Mouse (Mus musculus): ENCODE measurements around the gene Gprin1. TPM values are rescaled to one million over a fixed set of nuclear protein-coding genes. Genes with fewer than 3 reads are reported as not detected.

The Gprin1 gene
- polyA plus RNA-seq, 1 experiment from 2014 or later: 8.2 TPM

DNA sequence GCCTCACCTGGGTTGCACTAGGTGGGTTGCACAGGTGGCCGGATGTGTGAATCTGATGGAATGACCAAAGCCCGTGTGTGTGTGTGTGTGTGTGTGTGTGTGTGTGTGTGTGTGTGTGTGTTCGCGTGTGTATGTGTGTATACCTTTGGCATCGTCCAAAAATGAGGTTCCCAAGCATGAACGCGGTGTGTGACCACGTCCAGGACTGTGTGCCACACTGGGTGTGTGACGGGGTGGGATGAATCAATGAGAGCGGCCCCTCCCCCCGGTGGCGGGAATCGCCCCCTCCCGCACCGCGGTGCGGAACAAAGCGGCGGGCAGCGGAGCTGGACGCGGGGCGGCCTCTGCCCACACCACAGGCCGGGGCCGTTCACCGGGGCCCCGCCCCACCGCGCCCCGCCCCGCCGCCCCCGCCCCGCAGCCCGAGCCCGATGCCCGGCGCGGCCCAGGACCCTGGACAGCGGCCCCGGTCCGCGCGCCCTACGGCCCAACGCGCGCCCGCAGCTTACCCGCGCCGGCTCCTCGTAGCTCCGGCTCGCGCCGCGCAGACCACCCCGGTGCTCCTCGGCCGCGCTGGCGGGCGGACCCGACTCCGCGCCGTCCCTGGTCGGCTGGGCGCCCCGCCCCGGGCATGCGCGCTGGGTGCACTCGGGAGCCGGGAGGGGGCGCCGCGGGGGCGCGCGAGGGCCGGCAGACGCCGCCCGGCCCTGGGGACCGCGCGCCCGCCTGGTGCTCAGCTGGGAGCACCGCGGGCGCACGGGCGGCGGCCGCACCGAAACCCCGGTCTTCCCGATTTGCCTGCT lies 412 bp downstream of the Gprin1 start:
- Histone ChIP-seq H3K27ac (ENCODE audit: low read depth, low read length) (peak overlapping the region; percentile 59), H3K4me2 (ENCODE audit: low read depth, low read length, severe bottlenecking) (peak overlapping the region; percentile 67), H3K27me3 (ENCODE audit: control insufficient read depth, insufficient read depth, low read length) (peaks cover 16% of the 10 kb centered on the region), H3K9me3 (ENCODE audit: control insufficient read depth, low read length) (no peaks in the 10 kb centered on the region), H3K4me1 (replicated peaks; ENCODE audit: control insufficient read depth, insufficient read depth, low read length) (0 out of 2 replicates have a peak, but pooled peaks cover 2% of the 10 kb centered on the region), H3K36me3 (ENCODE audit: control insufficient read depth, insufficient read depth, low read length) (no peaks in the 10 kb centered on the region), H3K9ac (ENCODE audit: low read length) (peak overlapping the region; percentile 70), H3K4me3 (ENCODE audit: low read depth, low read length) (peak overlapping the region; percentile 67)
- 1% methylated on average over 67 of the region's 100 CpGs for WGBS
- ATAC-seq (replicated peaks; ENCODE audit: low FRiP score): peak; percentile 90
- peak; percentile 88 for DNase-seq (ENCODE audit: low spot score)

DNA sequence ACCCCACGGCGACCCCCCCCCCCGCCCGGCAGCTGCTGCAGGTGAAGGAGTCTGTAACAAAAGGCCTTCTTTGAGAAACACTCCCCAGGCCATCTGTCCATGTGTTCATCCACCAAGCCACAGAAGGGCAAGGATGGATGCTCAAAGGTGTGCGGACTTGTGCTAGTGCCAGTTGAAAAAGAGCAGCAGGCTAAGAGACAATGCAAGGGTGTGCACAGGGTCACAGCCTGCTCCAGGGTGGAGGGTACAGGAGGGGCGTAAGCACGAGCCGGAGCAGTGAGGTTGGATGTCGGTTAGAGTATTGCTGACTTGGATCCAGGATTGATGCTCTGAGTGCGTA lies 983 bp downstream of the Gprin1 start:
- H3K27me3 ChIP-seq (ENCODE audit: control insufficient read depth, insufficient read depth, low read length): peaks cover 16% of the 10 kb centered on the region
- 0 out of 2 replicates have a peak, but pooled peaks cover 2% of the 10 kb centered on the region for H3K4me1 ChIP-seq (replicated peaks; ENCODE audit: control insufficient read depth, insufficient read depth, low read length)
- DNase-seq (ENCODE audit: low spot score): no peak
- peak overlapping the region; percentile 67 for H3K4me3 ChIP-seq (ENCODE audit: low read depth, low read length)
- H3K36me3 ChIP-seq (ENCODE audit: control insufficient read depth, insufficient read depth, low read length): no peaks in the 10 kb centered on the region
- H3K9ac ChIP-seq (ENCODE audit: low read length): peak overlapping the region; percentile 70
- 40% methylated on average over 10 of the region's 10 CpGs for WGBS
- no peak overlapping the region for H3K27ac ChIP-seq (ENCODE audit: low read depth, low read length)
- peak overlapping the region; percentile 67 for H3K4me2 ChIP-seq (ENCODE audit: low read depth, low read length, severe bottlenecking)
- ATAC-seq (replicated peaks; ENCODE audit: low FRiP score): peak; percentile 21
- H3K9me3 ChIP-seq (ENCODE audit: control insufficient read depth, low read length): no peaks in the 10 kb centered on the region

DNA sequence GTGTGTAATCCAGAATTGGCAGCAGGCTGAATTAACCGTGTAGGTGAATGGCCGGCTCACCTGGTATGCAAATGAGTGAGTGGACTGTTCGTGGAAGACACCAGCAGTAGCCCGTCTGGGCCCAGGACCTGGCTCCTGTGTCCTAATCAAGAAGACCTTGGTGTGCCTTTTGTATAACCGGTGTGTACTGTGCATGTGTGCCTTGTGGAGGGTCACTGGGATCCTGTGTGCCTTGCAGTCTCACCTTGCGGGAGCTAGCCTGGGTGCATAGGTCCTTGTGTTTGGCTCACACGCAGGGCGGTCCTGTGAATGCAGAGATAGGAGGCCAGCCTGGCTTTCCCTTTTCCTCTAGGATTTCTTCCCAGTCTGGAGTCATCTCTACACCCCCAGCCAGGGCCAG lies 1.5 kb downstream of the Gprin1 start:
- 85% methylated on average over 8 of the region's 8 CpGs for WGBS
- no peak overlapping the region for H3K9ac ChIP-seq (ENCODE audit: low read length)
- no peak overlapping the region for H3K27ac ChIP-seq (ENCODE audit: low read depth, low read length)
- H3K4me2 ChIP-seq (ENCODE audit: low read depth, low read length, severe bottlenecking): peak overlapping the region; percentile 67; the same call in 1 of the 2 replicates
- no peak overlapping the region for H3K4me3 ChIP-seq (ENCODE audit: low read depth, low read length)
- H3K4me1 ChIP-seq (replicated peaks; ENCODE audit: control insufficient read depth, insufficient read depth, low read length): 0 out of 2 replicates have a peak, but pooled peaks cover 2% of the 10 kb centered on the region
- DNase-seq (ENCODE audit: low spot score) (no peak), ATAC-seq (replicated peaks; ENCODE audit: low FRiP score) (no peak)
- peaks cover 16% of the 10 kb centered on the region for H3K27me3 ChIP-seq (ENCODE audit: control insufficient read depth, insufficient read depth, low read length)
- H3K36me3 ChIP-seq (ENCODE audit: control insufficient read depth, insufficient read depth, low read length): no peaks in the 10 kb centered on the region
- no peaks in the 10 kb centered on the region for H3K9me3 ChIP-seq (ENCODE audit: control insufficient read depth, low read length)

DNA sequence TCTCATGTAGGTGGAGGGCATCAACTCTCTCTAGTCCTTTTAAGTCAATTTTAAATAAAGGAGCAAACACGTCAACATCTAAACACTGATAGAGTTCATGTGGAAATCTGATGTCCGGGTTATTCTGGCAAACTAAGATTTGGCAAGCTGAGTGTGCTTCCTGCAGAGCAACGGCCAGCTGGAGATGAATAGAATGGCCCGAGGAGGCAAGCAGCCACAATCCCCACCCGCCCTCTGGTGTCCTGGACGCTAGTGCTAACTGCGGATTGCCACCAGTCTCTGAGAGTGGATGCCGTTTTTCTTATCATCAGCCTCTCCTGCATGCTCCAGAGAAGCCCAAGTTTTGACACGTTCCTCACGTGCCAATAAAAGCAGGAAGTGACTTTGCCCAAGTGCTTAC lies 2.8 kb downstream of the Gprin1 start:
- H3K4me1 ChIP-seq (replicated peaks; ENCODE audit: control insufficient read depth, insufficient read depth, low read length): 0 out of 2 replicates have a peak, but pooled peaks cover 2% of the 10 kb centered on the region
- H3K4me2 ChIP-seq (ENCODE audit: low read depth, low read length, severe bottlenecking): no peak overlapping the region
- H3K4me3 ChIP-seq (ENCODE audit: low read depth, low read length): no peak overlapping the region
- no peaks in the 10 kb centered on the region for H3K9me3 ChIP-seq (ENCODE audit: control insufficient read depth, low read length)
- no peak overlapping the region for H3K27ac ChIP-seq (ENCODE audit: low read depth, low read length)
- 40% methylated on average over 10 of the region's 10 CpGs for WGBS
- H3K27me3 ChIP-seq (ENCODE audit: control insufficient read depth, insufficient read depth, low read length): peaks cover 16% of the 10 kb centered on the region
- no peak overlapping the region for H3K9ac ChIP-seq (ENCODE audit: low read length)
- ATAC-seq (replicated peaks; ENCODE audit: low FRiP score) (no peak), DNase-seq (ENCODE audit: low spot score) (no peak)
- H3K36me3 ChIP-seq (ENCODE audit: control insufficient read depth, insufficient read depth, low read length): no peaks in the 10 kb centered on the region

DNA sequence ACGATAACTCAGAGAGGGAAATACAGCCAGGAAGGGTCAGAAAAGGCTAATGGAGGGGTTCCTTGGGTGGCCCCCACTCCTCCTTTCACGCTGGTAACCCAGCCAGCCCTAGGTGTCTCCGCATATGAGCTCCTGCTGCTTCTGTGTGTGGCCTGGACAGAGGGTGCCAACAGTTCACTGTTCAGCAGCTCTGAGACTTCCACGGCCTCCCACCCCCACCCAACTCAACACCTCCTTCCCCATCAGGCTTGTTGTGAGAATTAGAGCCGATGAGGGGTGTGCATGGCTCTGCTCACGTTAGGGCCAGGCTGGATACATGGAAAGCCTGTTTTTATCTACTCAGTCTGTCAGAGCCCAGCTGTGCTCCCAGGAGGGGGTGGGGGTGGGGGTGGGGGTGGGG lies 3.6 kb downstream of the Gprin1 start:
- ATAC-seq (replicated peaks; ENCODE audit: low FRiP score) (no peak), DNase-seq (ENCODE audit: low spot score) (no peak)
- Histone ChIP-seq H3K4me3 (ENCODE audit: low read depth, low read length) (no peak overlapping the region), H3K4me1 (replicated peaks; ENCODE audit: control insufficient read depth, insufficient read depth, low read length) (0 out of 2 replicates have a peak, but pooled peaks cover 2% of the 10 kb centered on the region), H3K9ac (ENCODE audit: low read length) (no peak overlapping the region), H3K9me3 (ENCODE audit: control insufficient read depth, low read length) (no peaks in the 10 kb centered on the region), H3K27ac (ENCODE audit: low read depth, low read length) (no peak overlapping the region), H3K36me3 (ENCODE audit: control insufficient read depth, insufficient read depth, low read length) (no peaks in the 10 kb centered on the region), H3K27me3 (ENCODE audit: control insufficient read depth, insufficient read depth, low read length) (peaks cover 11% of the 10 kb centered on the region), H3K4me2 (ENCODE audit: low read depth, low read length, severe bottlenecking) (no peak overlapping the region)
- 46% methylated on average over 6 of the region's 6 CpGs for WGBS

DNA sequence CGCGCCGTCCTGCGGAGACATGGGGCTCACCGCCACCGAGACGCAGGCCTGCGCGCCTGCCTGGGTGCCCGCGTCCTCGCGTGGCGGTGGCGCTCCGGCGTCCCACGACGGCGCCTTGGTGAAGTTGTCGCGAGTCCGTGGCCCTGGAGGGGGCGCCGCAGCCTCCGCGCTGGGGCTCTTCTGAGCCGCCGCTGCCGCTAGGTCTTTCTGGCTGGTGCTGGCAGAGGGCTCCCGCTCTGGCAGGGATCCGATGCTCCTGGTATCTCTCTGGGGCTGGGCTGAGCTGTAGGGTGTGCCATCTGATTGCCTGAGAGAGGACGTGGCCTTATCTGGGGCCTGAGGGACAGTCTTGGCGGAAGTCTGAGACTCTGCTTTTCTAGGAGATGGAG lies 11.5 kb downstream of the Gprin1 start:
- 5% methylated on average over 17 of the region's 34 CpGs for WGBS
- H3K36me3 ChIP-seq (ENCODE audit: control insufficient read depth, insufficient read depth, low read length): no peaks in the 10 kb centered on the region
- H3K4me1 ChIP-seq (replicated peaks; ENCODE audit: control insufficient read depth, insufficient read depth, low read length): peaks cover 6% of the 10 kb centered on the region
- peak overlapping the region; percentile 25; the same call in 1 of the 2 replicates for H3K4me3 ChIP-seq (ENCODE audit: low read depth, low read length)
- DNase-seq (ENCODE audit: low spot score): no peak
- no peaks in the 10 kb centered on the region for H3K9me3 ChIP-seq (ENCODE audit: control insufficient read depth, low read length)
- H3K4me2 ChIP-seq (ENCODE audit: low read depth, low read length, severe bottlenecking): peak overlapping the region; percentile 45
- ATAC-seq (replicated peaks; ENCODE audit: low FRiP score): no peak
- no peak overlapping the region for H3K27ac ChIP-seq (ENCODE audit: low read depth, low read length)
- H3K9ac ChIP-seq (ENCODE audit: low read length): no peak overlapping the region
- peaks cover 36% of the 10 kb centered on the region for H3K27me3 ChIP-seq (ENCODE audit: control insufficient read depth, insufficient read depth, low read length)

DNA sequence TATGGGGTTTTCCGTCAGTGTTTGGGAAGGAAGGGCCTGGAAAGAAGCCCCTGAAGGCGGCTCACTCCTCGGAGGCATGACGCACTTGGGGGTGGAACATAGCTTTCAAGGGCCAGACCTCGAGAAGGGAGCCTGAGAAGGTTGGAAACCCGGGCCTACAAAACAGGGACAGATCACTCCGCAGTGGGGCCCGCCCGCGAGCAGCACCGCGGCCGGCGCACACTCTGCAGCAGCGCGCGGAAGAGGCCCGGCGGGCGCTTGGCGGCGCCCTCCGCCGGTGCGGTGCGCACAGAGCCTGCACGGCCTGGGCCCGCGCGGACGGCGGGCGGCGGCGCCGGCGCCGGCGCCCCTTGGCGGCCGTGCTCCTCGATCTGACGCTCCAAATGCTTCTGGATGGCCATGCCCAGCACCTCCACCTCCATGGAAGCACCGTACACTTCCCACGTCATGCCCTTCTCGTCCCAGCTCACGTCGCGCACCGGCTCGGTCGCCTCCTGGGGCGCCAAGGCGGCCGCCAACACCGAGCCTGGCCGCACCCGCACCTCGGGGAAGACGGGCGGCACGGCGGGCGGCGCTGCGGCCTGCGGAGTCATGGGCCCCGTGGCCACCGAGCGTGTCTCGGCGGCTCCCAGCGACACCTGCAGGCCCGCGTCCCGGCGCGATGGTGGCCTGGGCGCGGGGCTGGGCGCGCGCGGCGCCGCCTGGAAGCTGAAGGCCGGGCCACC lies 12.0 kb downstream of the Gprin1 start:
- H3K36me3 ChIP-seq (ENCODE audit: control insufficient read depth, insufficient read depth, low read length): no peaks in the 10 kb centered on the region
- H3K27ac ChIP-seq (ENCODE audit: low read depth, low read length): no peak overlapping the region
- DNase-seq (ENCODE audit: low spot score) (peak; percentile 69), ATAC-seq (replicated peaks; ENCODE audit: low FRiP score) (no peak)
- peaks cover 6% of the 10 kb centered on the region for H3K4me1 ChIP-seq (replicated peaks; ENCODE audit: control insufficient read depth, insufficient read depth, low read length)
- peak overlapping the region; percentile 25; the same call in 1 of the 2 replicates for H3K4me3 ChIP-seq (ENCODE audit: low read depth, low read length)
- peaks cover 36% of the 10 kb centered on the region for H3K27me3 ChIP-seq (ENCODE audit: control insufficient read depth, insufficient read depth, low read length)
- 1% methylated on average over 81 of the region's 87 CpGs for WGBS
- H3K4me2 ChIP-seq (ENCODE audit: low read depth, low read length, severe bottlenecking): peak overlapping the region; percentile 45
- no peak overlapping the region for H3K9ac ChIP-seq (ENCODE audit: low read length)
- H3K9me3 ChIP-seq (ENCODE audit: control insufficient read depth, low read length): no peaks in the 10 kb centered on the region

DNA sequence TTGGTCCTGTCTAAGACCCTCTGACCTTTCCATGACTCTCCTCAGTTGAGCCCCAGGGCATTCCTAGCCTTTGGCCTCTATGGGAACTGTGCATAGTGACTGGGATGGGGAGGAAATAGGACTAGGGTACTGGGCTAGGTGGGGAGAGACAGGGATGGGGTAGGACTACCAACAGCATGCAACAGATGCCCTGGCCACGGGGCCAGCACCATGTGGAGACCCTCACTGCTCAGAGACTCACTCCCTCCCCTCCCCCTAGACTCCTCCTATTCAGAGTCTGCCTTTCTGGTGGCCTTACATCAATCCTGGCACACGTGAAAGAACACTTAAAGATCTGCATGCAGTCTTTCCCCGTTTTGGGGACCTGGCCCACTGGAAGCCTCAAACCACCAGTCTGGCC lies 12.7 kb downstream of the Gprin1 start:
- DNase-seq (ENCODE audit: low spot score) (no peak), ATAC-seq (replicated peaks; ENCODE audit: low FRiP score) (no peak)
- WGBS: 26% methylated on average over 3 of the region's 3 CpGs
- 0 out of 2 replicates have a peak overlapping the region, but pooled peaks have one; percentile 25 for H3K4me3 ChIP-seq (ENCODE audit: low read depth, low read length)
- H3K27me3 ChIP-seq (ENCODE audit: control insufficient read depth, insufficient read depth, low read length): peaks cover 36% of the 10 kb centered on the region
- no peak overlapping the region for H3K27ac ChIP-seq (ENCODE audit: low read depth, low read length)
- H3K36me3 ChIP-seq (ENCODE audit: control insufficient read depth, insufficient read depth, low read length): no peaks in the 10 kb centered on the region
- no peak overlapping the region for H3K4me2 ChIP-seq (ENCODE audit: low read depth, low read length, severe bottlenecking)
- H3K4me1 ChIP-seq (replicated peaks; ENCODE audit: control insufficient read depth, insufficient read depth, low read length): peaks cover 6% of the 10 kb centered on the region
- H3K9ac ChIP-seq (ENCODE audit: low read length): no peak overlapping the region
- H3K9me3 ChIP-seq (ENCODE audit: control insufficient read depth, low read length): no peaks in the 10 kb centered on the region
